Mouse (Mus musculus) thymus, postnatal 0 days (tissue): Measurements from ENCODE around the gene Elk4. TPM values are rescaled to one million over a fixed set of nuclear protein-coding genes. Genes with fewer than 3 reads are reported as not detected.

Experiments used
- DNase-seq: peaks from one replicate; pipeline ENCODE4 v3.0.0-alpha.2; 2015; ENCODE audit warnings: low spot score
- polyA plus RNA-seq: library from polyadenylated mRNA; unstranded; fragments of >200 nt; fragmentation: Nextera tagmentation; extraction: Ambion mirVana; gene quantifications from 2 replicates; pipeline ENCODE4 v1.2.1, GENCODE M21; 2015

The Elk4 gene
- polyA plus RNA-seq, 1 experiment from 2014 or later, result 56.0 TPM

- no peak for DNase-seq
Measured at GRCm38 (mm10) chr1:132065001-132065400, 57.6 kb downstream of the Elk4 start.

- no peak for DNase-seq
Measured at GRCm38 (mm10) chr1:132065475-132066172, 58.2 kb downstream of the Elk4 start.

GRCm38 (mm10) chr1:132067261-132068255, 60.2 kb downstream of the Elk4 start, which contains the start of gene Mfsd4a:
Mfsd4a (minus strand) TSS chr1:132068062.
- peak; percentile 58 for DNase-seq

GRCm38 (mm10) chr1:132069436-132069835, 62.0 kb downstream of the Elk4 start:
- no peak for DNase-seq

GRCm38 (mm10) chr1:132070659-132071058, 63.3 kb downstream of the Elk4 start:
- DNase-seq, result no peak

- DNase-seq, result no peak
Measured at GRCm38 (mm10) chr1:132075576-132075975, 68.2 kb downstream of the Elk4 start.

- DNase-seq, result no peak
Measured at GRCm38 (mm10) chr1:132078413-132078812, 71.0 kb downstream of the Elk4 start.

Other genes starting within 250 kb of the Elk4 start
- 0.95 and 1.4 TPM in 2 replicates for gene Pm20d1, start 210.2 kb upstream of the Elk4 start, polyA plus RNA-seq
- 7.7 and 7.8 TPM in 2 replicates for gene Slc41a1, start 180.1 kb upstream of the Elk4 start, polyA plus RNA-seq
- gene Rab29, start 140.4 kb upstream of the Elk4 start, polyA plus RNA-seq, result 33.3 and 36.6 TPM in 2 replicates
- gene Nucks1, start 97.1 kb upstream of the Elk4 start, polyA plus RNA-seq, result 80.4 and 102 TPM in 2 replicates
- 2.7 and 3.0 TPM in 2 replicates for gene Slc45a3, start 44.6 kb upstream of the Elk4 start, polyA plus RNA-seq
- 15.0 and 17.1 TPM in 2 replicates for gene Mfsd4a, start 60.5 kb downstream of the Elk4 start, polyA plus RNA-seq
- 1.7 and 1.9 TPM in 2 replicates for gene Cdk18, start 132.1 kb downstream of the Elk4 start, polyA plus RNA-seq
- gene Lemd1, start 183.8 kb downstream of the Elk4 start, polyA plus RNA-seq, result 0.23 TPM in 1 of 2 replicates, not detected in the other
- not detected in 2 replicates for gene AC124108.1, start 183.8 kb downstream of the Elk4 start, polyA plus RNA-seq
- not detected in 2 replicates for gene Gm10188, start 222.2 kb downstream of the Elk4 start, polyA plus RNA-seq